Mouse (Mus musculus) neural tube, embryonic 13.5 days (tissue): ENCODE measurements around the gene Tnfrsf12a. TPM values are rescaled to one million over a fixed set of nuclear protein-coding genes. Genes with fewer than 3 reads are reported as not detected.

Experiments
- ATAC-seq: fragments of 200-750 bp; cut with Nextera tagmentation; 2 replicates; pipeline ENCODE4 v1.8.0; 2017; ENCODE audit warnings: low read depth, mild to moderate bottlenecking, moderate TSS enrichment, moderate library complexity
- H3K27ac ChIP-seq: fragments of 300-500 bp; sonication (generic); replicated peaks from 2 replicates; pipeline ENCODE4 v1.5.1; 2015; ENCODE audit warnings: moderate library complexity, mild to moderate bottlenecking, inconsistent platforms
- H3K27me3 ChIP-seq: fragments of 300-500 bp; sonication (generic); 2 replicates; pipeline ENCODE4 v1.6.1; 2015; ENCODE audit warnings: mild to moderate bottlenecking, inconsistent platforms
- H3K36me3 ChIP-seq: fragments of 300-500 bp; sonication (generic); 2 replicates; pipeline ENCODE4 v1.6.1; 2015; ENCODE audit warnings: mild to moderate bottlenecking, inconsistent platforms
- H3K4me1 ChIP-seq: fragments of 300-500 bp; sonication (generic); replicated peaks from 2 replicates; pipeline ENCODE4 v1.6.1; 2015; ENCODE audit warnings: inconsistent platforms
- H3K4me2 ChIP-seq: fragments of 300-500 bp; sonication (generic); 2 replicates; pipeline ENCODE4 v1.6.1; 2015; ENCODE audit warnings: inconsistent platforms, mild to moderate bottlenecking, moderate library complexity
- H3K4me3 ChIP-seq: fragments of 300-500 bp; sonication (generic); 2 replicates; pipeline ENCODE4 v1.5.1; 2015; ENCODE audit warnings: mild to moderate bottlenecking, inconsistent platforms
- H3K9ac ChIP-seq: fragments of 300-500 bp; sonication (generic); 2 replicates; pipeline ENCODE4 v1.6.1; 2015; ENCODE audit warnings: moderate library complexity, mild to moderate bottlenecking, inconsistent platforms
- H3K9me3 ChIP-seq: fragments of 300-500 bp; sonication (generic); 2 replicates; pipeline ENCODE4 v1.6.1; 2016; ENCODE audit warnings: inconsistent platforms
- WGBS: fragments of 180-500 bp; shearing (Covaris S2); methylation state at CpG from one replicate; pipeline ENCODE4 v1.1.7; 2015; 5-methylcytosine and 5-hydroxymethylcytosine counted together
- polyA plus RNA-seq: library from polyadenylated mRNA; unstranded; fragments of >200 nt; fragmentation: Nextera tagmentation; extraction: Ambion mirVana; gene quantifications from 2 replicates; pipeline ENCODE4 v1.2.1, GENCODE M21; 2015

Gene Tnfrsf12a
- polyA plus RNA-seq, 1 experiment from 2014 or later = 4.7 TPM

DNA sequence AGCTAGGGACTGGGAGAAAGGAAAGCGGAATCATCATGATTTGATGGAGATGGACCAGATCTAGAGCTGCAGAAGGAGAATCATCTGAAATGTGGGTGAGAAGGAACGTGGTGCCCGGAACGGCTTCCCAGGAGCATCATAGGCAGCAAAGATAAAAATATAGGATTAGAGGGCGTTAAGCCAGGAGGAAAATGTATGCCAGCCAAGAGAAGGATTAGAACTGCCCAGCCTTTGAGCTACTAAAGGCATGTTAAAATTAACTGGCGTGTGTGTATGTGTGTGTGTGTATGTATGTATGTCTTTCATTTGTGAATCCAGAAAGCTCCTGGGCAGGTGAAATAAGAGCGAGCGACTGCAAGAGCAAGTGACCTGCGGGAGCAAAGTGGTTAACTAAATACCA is 26.0 kb upstream of the Tnfrsf12a start:
- H3K27ac ChIP-seq = no peak overlapping the region
- H3K9me3 ChIP-seq = no peaks in the 10 kb centered on the region
- WGBS = 88% methylated on average over 9 of the region's 9 CpGs
- no peak overlapping the region for H3K9ac ChIP-seq
- peaks cover 21% of the 10 kb centered on the region for H3K4me1 ChIP-seq
- H3K36me3 ChIP-seq = no peaks in the 10 kb centered on the region
- peaks cover 44% of the 10 kb centered on the region for H3K27me3 ChIP-seq
- no peak for ATAC-seq
- no peak overlapping the region for H3K4me2 ChIP-seq
- no peak overlapping the region for H3K4me3 ChIP-seq

DNA sequence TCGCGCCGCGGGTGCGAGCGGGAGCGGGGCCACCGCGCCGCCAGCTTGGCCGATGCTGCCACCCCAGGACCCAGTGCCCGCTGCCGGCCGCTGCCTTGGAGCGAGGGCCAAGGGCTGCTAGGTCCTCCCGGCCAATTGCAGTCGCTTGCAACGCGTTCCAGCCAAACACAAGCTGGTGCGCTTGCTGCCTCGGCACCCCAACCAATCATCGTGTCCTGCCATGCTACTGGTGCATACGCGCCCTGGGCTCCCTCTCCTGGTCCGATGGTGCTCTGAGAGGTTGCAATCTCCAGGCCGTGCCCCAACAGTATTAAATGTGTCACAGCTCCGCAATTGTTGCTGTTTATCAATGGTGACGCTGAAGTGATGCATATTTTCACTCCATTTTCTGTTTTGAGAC is 22.8 kb upstream of the Tnfrsf12a start:
- peak; percentile 96 for ATAC-seq
- Histone ChIP-seq H3K27me3 (peaks cover 49% of the 10 kb centered on the region), H3K4me3 (peak overlapping the region; percentile 78), H3K36me3 (no peaks in the 10 kb centered on the region), H3K27ac (peak overlapping the region; percentile 64), H3K4me1 (peaks cover 16% of the 10 kb centered on the region), H3K4me2 (peak overlapping the region; percentile 94), H3K9ac (peak overlapping the region; percentile 78), H3K9me3 (no peaks in the 10 kb centered on the region)
- under 1% methylated on average over 27 of the region's 28 CpGs for WGBS

DNA sequence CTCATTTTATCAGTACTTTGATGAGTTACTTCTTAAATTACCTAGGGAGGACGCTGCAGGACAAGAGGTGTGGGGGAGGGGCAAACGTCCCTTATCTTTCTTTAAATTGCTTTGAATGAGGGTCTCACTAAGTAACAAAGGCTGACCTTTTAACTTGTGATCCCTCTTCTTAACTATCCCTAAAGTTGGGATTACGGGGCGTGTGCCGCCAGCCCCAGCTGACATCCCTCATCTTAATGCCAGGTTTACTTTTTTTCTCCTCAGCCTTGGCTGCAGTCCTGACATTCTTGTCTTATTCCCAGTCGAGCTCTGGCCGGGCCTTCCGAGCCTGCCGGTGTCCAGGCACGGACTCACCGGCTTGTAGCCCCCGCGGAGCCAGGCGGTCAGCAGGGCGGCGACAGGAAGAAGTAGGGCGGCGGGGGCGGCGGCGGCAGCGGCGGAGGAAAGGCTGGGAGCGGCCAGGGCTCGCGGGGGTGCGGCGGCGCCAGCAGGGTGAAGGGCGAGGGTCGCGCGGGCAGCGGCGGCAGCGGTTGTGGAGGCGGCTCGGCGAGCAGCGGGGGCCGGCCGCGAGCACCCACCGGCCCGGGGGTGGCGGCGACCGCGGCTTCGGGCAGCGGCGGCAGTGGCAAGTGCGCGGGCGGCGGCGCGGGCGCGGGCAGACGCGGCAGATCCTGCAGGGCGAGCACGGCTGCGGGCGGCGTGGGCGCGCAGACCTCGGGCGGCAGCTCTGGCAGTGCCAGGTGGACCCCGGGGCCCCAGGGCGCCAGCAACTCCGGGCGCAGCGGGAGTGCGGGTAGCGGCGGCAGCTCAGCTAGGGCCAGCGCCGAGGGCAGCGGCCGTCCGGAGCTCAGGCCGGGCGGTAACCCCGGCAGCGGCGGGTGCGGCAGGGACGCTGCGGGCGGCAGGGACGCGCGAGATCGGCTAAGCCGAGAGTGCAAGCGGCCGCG is 22.1 kb upstream of the Tnfrsf12a start:
- H3K9me3 ChIP-seq = no peaks in the 10 kb centered on the region
- peak overlapping the region; percentile 78 for H3K4me3 ChIP-seq
- under 1% methylated on average over 74 of the region's 101 CpGs for WGBS
- H3K9ac ChIP-seq = peak overlapping the region; percentile 78
- H3K27me3 ChIP-seq = peaks cover 49% of the 10 kb centered on the region
- peak overlapping the region; percentile 64 for H3K27ac ChIP-seq
- peaks cover 11% of the 10 kb centered on the region for H3K4me1 ChIP-seq
- no peaks in the 10 kb centered on the region for H3K36me3 ChIP-seq
- H3K4me2 ChIP-seq = peak overlapping the region; percentile 94
- peak; percentile 80 for ATAC-seq

DNA sequence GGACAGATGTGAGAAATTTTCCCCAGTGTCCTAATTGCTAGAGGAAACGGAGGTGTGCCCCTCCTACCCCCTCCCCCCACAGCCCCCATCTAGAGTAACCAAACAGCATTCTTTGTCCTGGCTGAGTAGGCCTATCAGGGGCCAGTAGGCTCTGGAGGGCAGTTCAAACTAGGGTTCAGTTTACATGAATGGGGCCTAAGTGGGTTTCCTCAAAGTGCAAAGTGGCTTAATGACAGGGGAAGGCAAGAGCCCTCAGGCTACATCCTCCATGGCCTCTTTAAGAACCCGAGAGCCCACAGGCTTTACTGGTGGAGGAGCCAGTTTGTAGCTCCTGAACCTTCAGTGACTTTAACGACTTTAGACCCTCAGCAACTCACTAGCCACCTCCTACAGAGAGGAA is 18.5 kb upstream of the Tnfrsf12a start:
- no peak for ATAC-seq
- H3K9me3 ChIP-seq = no peaks in the 10 kb centered on the region
- 7% methylated on average over 3 of the region's 3 CpGs for WGBS

DNA sequence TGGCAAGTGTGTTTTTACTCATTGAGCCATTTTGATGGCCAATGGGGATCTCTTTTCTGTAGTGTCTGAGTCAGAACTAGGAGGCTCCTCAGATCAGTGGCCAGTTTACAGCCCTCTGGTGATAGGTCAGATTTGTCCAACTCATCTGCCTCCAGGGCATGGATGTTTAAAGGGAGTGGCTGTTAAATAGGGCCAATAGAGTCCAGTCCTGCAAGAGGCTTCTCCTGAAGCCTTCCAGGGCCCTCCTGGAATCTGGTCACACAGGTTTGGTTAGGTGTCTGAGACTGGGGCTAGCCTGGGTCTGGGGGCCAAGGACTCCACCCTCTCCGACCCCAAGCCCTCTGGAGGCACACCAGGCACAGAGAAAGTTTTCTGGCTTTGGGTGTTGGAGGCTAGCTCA is 17.2 kb upstream of the Tnfrsf12a start:
- WGBS = 47% methylated on average over 1 of the region's 1 CpGs
- H3K4me1 ChIP-seq = peaks cover 7% of the 10 kb centered on the region

More for the DNA sequence above, 18.5 kb upstream of the Tnfrsf12a start:
- Histone ChIP-seq H3K4me1 (peaks cover 11% of the 10 kb centered on the region), H3K27me3 (peaks cover 28% of the 10 kb centered on the region), H3K36me3 (no peaks in the 10 kb centered on the region), H3K4me2 (no peak overlapping the region), H3K4me3 (no peak overlapping the region), H3K9ac (no peak overlapping the region), H3K27ac (no peak overlapping the region)

DNA sequence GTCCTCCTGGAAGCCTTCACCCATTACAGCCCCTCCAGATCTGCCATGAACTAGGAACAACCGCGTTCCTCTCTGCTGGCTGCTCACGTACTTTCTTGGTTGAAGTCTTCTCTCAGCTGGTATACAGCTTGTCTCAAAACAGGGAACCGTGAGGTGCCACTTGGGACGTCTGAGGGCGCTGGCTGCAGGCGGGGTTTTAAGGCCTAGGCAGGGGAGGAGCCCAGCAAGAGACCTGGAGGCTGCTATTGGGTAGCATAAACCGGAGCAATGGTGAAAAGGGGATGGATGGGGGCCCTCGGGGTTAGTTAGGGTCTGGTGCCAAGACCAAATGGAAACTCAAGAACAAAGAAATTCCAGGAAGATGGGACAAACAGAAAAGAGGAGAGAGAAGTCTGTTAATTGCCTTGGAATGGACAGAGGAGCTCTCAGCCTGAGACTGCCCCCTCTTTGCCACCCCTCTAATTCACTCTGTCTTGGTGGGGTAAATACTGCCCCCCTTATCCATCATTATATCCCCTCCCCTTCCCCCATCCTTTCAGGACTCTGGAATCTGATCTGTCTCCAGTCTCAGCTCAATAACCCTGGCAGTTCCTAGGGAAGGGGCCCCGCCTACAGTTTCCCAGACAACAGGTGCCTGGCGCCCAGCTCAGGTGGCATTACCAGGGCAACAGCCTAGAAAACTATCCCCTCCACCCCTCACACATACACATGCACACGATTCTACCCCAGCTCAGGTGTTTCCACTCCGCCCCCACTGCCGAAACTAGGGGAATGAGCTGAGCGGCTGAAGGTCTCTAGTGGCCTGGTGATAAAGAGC is 6.8 kb upstream of the Tnfrsf12a start, which contains the start of gene Cldn9:
Cldn9 (minus strand) TSS at position 171 of the 817 bp plus-strand sequence.
- Histone ChIP-seq H3K9ac (no peak within 1 kb of the TSS), H3K4me3 (no peak within 1 kb of the TSS), H3K27me3 (peaks cover 62% of the 10 kb centered on the region), H3K36me3 (no peaks in the 10 kb centered on the region), H3K9me3 (no peaks in the 10 kb centered on the region), H3K4me1 (peaks cover 18% of the 10 kb centered on the region), H3K27ac (no peak within 1 kb of the TSS), H3K4me2 (no peak within 1 kb of the TSS; the same call in 1 of the 2 replicates)
- peak; percentile 44; the same call in 1 of the 2 replicates for ATAC-seq
- 14% methylated on average over 15 of the region's 15 CpGs for WGBS

More for the DNA sequence above, 17.2 kb upstream of the Tnfrsf12a start:
- Histone ChIP-seq H3K36me3 (no peaks in the 10 kb centered on the region), H3K9me3 (no peaks in the 10 kb centered on the region), H3K27me3 (peaks cover 26% of the 10 kb centered on the region), H3K4me3 (no peak overlapping the region), H3K4me2 (no peak overlapping the region), H3K27ac (no peak overlapping the region), H3K9ac (no peak overlapping the region)
- no peak for ATAC-seq

DNA sequence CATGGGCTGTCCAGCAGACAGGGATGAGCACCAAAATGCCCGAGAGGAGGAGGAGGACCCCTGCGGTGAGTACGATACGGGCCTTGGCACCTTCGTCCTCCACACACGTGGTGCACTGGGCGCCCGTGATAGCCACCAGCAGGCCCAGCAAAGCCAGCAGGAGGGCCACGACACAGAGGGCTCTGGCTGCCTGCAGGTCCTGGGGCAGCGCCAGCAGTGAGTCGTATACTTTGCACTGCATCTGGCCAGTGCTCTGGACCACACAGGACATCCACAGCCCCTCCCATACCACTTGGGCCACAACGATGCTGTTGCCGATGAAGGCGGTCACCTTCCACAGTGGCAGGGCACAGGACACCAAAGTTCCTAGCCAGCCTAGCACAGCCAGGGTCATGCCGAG is 6.0 kb upstream of the Tnfrsf12a start:
- no peaks in the 10 kb centered on the region for H3K9me3 ChIP-seq
- no peak overlapping the region for H3K4me3 ChIP-seq
- H3K4me1 ChIP-seq = peaks cover 18% of the 10 kb centered on the region
- peaks cover 71% of the 10 kb centered on the region for H3K27me3 ChIP-seq
- ATAC-seq = no peak
- H3K36me3 ChIP-seq = no peaks in the 10 kb centered on the region
- no peak overlapping the region for H3K9ac ChIP-seq
- H3K27ac ChIP-seq = no peak overlapping the region
- no peak overlapping the region; the same call in 1 of the 2 replicates for H3K4me2 ChIP-seq
- WGBS = 17% methylated on average over 15 of the region's 15 CpGs

DNA sequence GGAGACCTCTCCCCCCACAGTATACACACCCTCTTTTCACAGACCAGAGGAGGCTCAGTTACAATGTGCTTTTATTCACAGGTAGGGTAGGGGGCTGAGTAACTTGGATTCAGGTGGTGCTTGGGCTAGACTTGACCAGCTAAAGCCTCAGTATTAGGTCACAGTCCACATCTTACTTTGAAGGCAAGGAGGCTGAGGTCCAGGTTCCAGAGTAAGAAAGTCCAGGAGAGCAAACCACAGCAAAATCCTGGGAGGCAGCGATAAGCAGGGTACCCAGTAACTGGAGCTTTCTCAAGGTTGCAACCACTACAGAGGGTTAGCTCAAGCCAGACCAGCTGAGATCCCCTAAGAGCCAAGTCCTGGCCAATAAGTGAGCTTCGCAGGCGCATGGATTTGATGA is 5.3 kb upstream of the Tnfrsf12a start:
- Histone ChIP-seq H3K4me2 (no peak overlapping the region), H3K4me1 (peaks cover 21% of the 10 kb centered on the region), H3K4me3 (no peak overlapping the region), H3K9me3 (no peaks in the 10 kb centered on the region), H3K27me3 (peaks cover 78% of the 10 kb centered on the region), H3K9ac (no peak overlapping the region), H3K36me3 (no peaks in the 10 kb centered on the region), H3K27ac (no peak overlapping the region)
- WGBS = 56% methylated on average over 3 of the region's 3 CpGs
- ATAC-seq = no peak

DNA sequence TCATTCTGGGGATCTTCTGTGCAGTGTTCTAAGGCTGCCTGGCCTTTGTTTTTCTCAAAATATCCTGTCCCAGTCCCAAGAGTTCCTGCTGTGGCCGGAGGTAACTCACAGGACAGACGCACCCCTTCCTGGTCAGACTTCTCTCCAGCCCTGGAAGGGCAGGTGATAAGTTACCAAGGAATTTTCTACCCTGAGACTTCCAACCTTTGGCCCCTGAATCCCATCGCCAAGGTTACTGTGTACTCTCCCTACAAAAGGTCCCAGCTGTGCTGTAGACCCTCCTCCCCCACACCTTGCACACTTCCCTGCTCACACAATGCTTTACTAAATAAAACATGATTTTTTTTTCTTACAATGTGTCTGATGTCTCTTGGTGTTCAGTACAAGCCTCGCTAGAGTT is 4.8 kb upstream of the Tnfrsf12a start:
- Histone ChIP-seq H3K4me2 (no peak overlapping the region), H3K27me3 (peaks cover 80% of the 10 kb centered on the region), H3K27ac (no peak overlapping the region), H3K9me3 (no peaks in the 10 kb centered on the region), H3K9ac (no peak overlapping the region), H3K36me3 (no peaks in the 10 kb centered on the region), H3K4me1 (peaks cover 25% of the 10 kb centered on the region), H3K4me3 (no peak overlapping the region)
- ATAC-seq = no peak
- WGBS = 61% methylated on average over 4 of the region's 4 CpGs

DNA sequence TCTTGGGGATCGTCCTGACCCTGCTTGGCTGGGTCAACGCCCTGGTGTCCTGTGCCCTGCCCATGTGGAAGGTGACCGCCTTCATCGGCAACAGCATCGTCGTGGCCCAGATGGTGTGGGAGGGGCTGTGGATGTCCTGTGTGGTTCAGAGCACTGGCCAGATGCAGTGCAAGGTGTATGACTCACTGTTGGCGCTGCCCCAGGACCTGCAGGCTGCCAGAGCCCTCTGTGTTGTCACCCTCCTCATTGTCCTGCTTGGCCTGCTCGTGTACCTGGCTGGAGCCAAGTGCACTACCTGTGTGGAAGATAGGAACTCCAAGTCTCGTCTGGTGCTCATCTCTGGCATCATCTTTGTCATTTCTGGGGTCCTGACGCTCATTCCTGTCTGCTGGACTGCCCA is 3.8 kb upstream of the Tnfrsf12a start:
- H3K4me2 ChIP-seq = no peak overlapping the region
- peaks cover 35% of the 10 kb centered on the region for H3K4me1 ChIP-seq
- no peak overlapping the region for H3K4me3 ChIP-seq
- ATAC-seq = no peak
- no peaks in the 10 kb centered on the region for H3K36me3 ChIP-seq
- H3K9me3 ChIP-seq = no peaks in the 10 kb centered on the region
- H3K9ac ChIP-seq = no peak overlapping the region
- peaks cover 90% of the 10 kb centered on the region for H3K27me3 ChIP-seq
- H3K27ac ChIP-seq = no peak overlapping the region
- 79% methylated on average over 10 of the region's 10 CpGs for WGBS

DNA sequence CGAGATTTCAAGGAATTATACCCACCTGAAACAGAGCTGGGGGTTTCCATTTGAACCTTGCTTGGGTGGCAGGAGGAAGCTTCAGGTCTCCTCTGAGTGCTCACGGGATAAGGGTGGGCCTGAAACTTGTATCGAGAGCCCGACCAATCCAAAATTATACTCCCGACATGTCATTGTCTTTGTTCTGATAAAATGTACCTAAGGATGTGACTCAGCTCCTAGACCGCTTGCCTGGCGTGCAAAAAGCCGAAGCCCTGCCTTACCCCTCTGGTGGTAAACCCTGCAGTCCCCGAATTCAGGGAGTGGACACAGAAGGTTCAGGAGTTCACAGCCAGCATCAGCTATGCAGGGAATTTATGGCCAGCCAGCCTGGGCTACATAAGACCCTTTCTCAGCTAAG is 3.1 kb upstream of the Tnfrsf12a start:
- Histone ChIP-seq H3K27ac (no peak overlapping the region), H3K4me1 (peaks cover 42% of the 10 kb centered on the region), H3K4me2 (no peak overlapping the region), H3K9me3 (no peaks in the 10 kb centered on the region), H3K27me3 (peaks cover 94% of the 10 kb centered on the region), H3K36me3 (no peaks in the 10 kb centered on the region), H3K9ac (no peak overlapping the region), H3K4me3 (no peak overlapping the region)
- ATAC-seq = no peak
- 66% methylated on average over 9 of the region's 9 CpGs for WGBS
